17 mouse cellular contexts compared by ENCODE assay signal in genomic region chr3:135649809-135650208, GRCm38 (mm10).
"Had no signal": no experiment of that assay in that cellular context is flagged by ENCODE, and none has a peak within 500 bp of the region (broad histone marks: within the 10 kb centered on the region; RNA-seq: fewer than 3 reads in every experiment).

No protein-coding gene starts in this region.

- ATAC-seq: liver, postnatal 0 days; lung, postnatal 0 days; midbrain, embryonic 13.5 days had no signal

- H3K27ac ChIP-seq: limb, embryonic 12.5 days; liver, embryonic 14.5 days; macrophage; midbrain, embryonic 13.5 days; stomach, postnatal 0 days had no signal

- H3K4me2 ChIP-seq: limb, embryonic 12.5 days; limb, embryonic 15.5 days; liver, embryonic 11.5 days; lung, embryonic 14.5 days; midbrain, embryonic 13.5 days had no signal

- H3K9ac ChIP-seq: limb, embryonic 12.5 days; limb, embryonic 15.5 days; liver, embryonic 14.5 days; liver, postnatal 0 days; lung, embryonic 14.5 days; midbrain, embryonic 13.5 days had no signal

- DNase-seq: kidney, adult 9 months; kidney, postnatal 14 days; kidney, postnatal 4 days; left cerebral cortex, postnatal 4 days; liver, postnatal 0 days; lung, embryonic 14.5 days; right cerebral cortex, postnatal 14 days; right cerebral cortex, postnatal 4 days; thymus, postnatal 25 days had no signal

- H3K27me3 ChIP-seq: limb, embryonic 12.5 days; limb, embryonic 15.5 days; midbrain, embryonic 13.5 days had no signal

- H3K9me3 ChIP-seq: limb, embryonic 15.5 days; midbrain, embryonic 13.5 days had no signal

- H3K4me3 ChIP-seq: limb, embryonic 12.5 days; limb, embryonic 15.5 days; midbrain, embryonic 13.5 days had no signal
